Mouse (Mus musculus) kidney, postnatal 36 days (tissue): Measurements from ENCODE around the gene Ubr2.
A peak's percentile ranks its signal among the peaks of the same experiment; 100 is the strongest.

Experiments
- DNase-seq, 2 experiments: peaks; one replicate each; pipeline ENCODE4 v3.0.0; 2021 to 2022; ENCODE audit warnings: mixed read lengths in 2 of 2

Ubr2 gene

GRCm38 (mm10) chr17:46920855-46921254 is 89.5 kb downstream of the Ubr2 start:
- DNase-seq, result peak in 1 of 2 experiments; percentile 27

- no peak for DNase-seq
Observed at GRCm38 (mm10) chr17:46918951-46919350, 91.4 kb downstream of the Ubr2 start.

GRCm38 (mm10) chr17:46915129-46915528 is 95.2 kb downstream of the Ubr2 start:
- DNase-seq, result no peak

GRCm38 (mm10) chr17:46912331-46912730 is 98.0 kb downstream of the Ubr2 start:
- DNase-seq, result peak in 1 of 2 experiments; percentile 28

GRCm38 (mm10) chr17:46910186-46910585 is 100.2 kb downstream of the Ubr2 start, which contains the start of gene Prph2:
TSS of gene Prph2 (plus strand) at chr17:46910459.
- no peak for DNase-seq

- DNase-seq, result peak; percentile 81 to 89
Observed at GRCm38 (mm10) chr17:46903876-46904490, 106.4 kb downstream of the Ubr2 start.

- no peak for DNase-seq
Observed at GRCm38 (mm10) chr17:46900941-46901340, 109.4 kb downstream of the Ubr2 start.

GRCm38 (mm10) chr17:46897221-46897950 is 113.0 kb downstream of the Ubr2 start:
- DNase-seq, result peak; percentile 43 to 62

GRCm38 (mm10) chr17:46895426-46895825 is 114.9 kb downstream of the Ubr2 start:
- peak in 1 of 2 experiments; percentile 65 for DNase-seq

GRCm38 (mm10) chr17:46890843-46891594 is 119.3 kb downstream of the Ubr2 start:
- peak; percentile 32 to 64 for DNase-seq

GRCm38 (mm10) chr17:46890116-46890815 is 120.1 kb downstream of the Ubr2 start, which contains the start of gene Tbcc:
TSS of gene Tbcc (plus strand) at chr17:46890684.
- DNase-seq, result peak; percentile 98

- peak; percentile 90 to 93 for DNase-seq
Observed at GRCm38 (mm10) chr17:46889450-46890084, 120.8 kb downstream of the Ubr2 start.

- DNase-seq, result peak; percentile 72
Observed at GRCm38 (mm10) chr17:46888511-46889212, 121.7 kb downstream of the Ubr2 start.

- no peak for DNase-seq
Observed at GRCm38 (mm10) chr17:46885910-46886643, 124.3 kb downstream of the Ubr2 start.

GRCm38 (mm10) chr17:46885218-46885909 is 125.0 kb downstream of the Ubr2 start:
- no peak for DNase-seq

- no peak for DNase-seq
Observed at GRCm38 (mm10) chr17:46884766-46885165, 125.6 kb downstream of the Ubr2 start.

GRCm38 (mm10) chr17:46883107-46883506 is 127.2 kb downstream of the Ubr2 start:
- no peak for DNase-seq

GRCm38 (mm10) chr17:46881728-46882127 is 128.6 kb downstream of the Ubr2 start:
- DNase-seq, result no peak

- DNase-seq, result no peak
Observed at GRCm38 (mm10) chr17:46880322-46880721, 130.0 kb downstream of the Ubr2 start.

- peak; percentile 59 to 81 for DNase-seq
Observed at GRCm38 (mm10) chr17:46879841-46880311, 130.5 kb downstream of the Ubr2 start.
